Mouse (Mus musculus): Measurements from ENCODE around the gene Gins2.

The Gins2 gene

DNA sequence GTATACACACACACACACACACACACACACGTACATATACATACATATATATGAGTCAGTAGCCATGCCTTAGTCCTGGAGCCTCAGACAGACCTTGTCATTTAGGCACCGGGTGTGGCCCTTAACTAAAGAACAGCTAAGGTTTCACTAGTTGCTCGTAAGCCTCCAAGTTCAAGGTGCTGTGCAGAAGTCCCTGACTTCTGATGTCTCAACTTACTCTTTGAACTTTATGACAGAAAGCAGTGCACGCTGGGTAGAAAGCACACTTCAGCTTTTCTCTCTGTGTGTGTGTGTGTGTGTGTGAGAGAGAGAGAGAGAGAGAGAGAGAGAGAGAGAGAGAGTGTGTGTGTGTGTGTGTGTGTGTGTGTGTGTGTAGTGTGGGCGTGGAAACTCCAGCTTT, 44.9 kb downstream of the Gins2 start:
- no peak for DNase-seq

DNA sequence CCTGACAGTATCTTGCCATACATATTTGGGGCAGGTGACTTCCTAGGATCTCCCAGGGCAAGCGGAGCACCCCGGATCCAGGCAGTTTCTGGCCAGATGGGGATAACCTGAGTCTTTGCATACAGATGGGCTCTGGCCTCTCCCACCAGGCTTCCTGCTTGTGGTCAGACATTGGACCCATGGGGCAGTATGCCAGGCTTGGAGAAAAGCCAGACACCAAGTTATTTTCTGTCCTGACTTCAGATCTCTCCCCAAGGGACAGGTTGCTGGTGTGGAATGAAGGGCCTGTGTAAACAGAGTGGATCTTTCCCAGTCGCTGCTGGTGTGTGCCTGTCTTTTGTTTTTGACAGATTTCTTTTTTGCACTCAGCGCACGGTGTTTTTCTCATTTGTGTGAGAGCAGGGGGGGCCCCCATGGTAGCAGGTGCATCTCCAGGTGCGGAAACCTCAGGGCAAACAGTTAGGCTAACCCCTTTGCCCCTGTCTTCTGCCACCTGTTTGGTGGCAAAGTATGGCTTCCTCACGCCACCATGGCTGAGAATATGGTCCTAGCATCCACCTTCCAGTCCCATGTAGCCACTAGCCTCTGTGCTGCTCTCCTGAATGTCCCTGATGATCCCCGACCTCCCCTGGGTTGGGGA, 45.6 kb downstream of the Gins2 start:
- DNase-seq = peak in 1 of 2 experiments; percentile 50

DNA sequence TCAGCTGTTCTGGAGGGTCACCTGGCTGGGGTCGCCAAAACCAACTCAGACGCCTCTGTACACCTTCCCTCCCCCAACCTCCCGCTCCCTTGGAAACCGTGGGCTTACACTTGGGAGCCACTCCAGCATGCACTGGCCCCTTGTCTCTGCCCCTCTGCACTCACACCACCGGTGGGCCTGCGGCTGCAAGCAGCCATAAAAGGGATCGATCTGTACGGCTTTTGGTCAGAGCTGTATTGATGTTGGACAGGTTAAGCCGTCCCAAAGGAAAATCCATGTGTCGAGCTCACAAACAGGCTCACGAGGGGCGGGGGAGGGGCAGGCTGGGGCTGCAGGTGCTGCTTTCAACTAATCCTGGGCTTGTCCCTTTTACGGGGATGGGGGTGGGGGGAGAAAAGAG, 46.1 kb downstream of the Gins2 start:
- no peak for DNase-seq

DNA sequence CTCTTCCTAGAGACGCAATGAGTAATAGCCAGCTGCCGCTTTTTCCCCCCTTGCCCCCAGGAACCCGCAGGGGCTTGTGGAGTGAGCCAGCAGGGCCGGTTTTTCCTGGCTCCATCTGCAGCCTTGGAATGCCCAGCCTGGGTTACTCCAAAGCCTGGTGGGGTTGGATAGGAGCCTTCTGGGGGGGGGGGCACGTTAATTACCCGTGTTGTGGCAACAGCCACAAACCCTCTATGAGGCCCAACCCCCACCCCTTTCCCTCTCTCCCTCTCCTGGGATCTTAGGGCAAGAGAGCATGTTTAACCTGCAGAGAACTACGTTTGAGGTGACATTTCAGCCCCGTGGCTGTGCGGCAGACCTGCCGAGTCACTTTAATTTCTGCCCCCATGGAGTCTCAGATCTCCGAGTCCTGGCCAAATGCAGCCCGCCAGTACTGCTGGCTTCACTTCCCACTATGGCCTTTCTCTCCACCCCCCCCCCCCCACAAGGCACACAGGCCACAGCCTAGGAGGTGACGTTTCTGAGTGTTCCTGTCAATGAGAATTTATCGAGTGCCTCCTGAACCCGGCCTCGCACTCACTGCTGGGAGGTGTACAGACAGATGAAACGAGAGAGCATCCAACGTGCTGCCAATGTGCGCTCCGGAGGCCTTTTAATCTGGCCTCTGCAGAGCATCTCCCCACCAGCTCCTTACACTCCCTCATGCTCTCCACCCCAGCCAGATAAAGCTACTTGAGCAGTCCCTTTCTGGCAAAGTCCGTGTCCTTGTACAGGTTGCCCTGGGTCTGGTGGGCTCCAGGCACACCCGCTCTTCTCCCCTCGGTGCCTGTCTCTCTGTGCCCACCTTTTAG, 49.1 kb downstream of the Gins2 start:
- DNase-seq = peak in 1 of 2 experiments; percentile 43

DNA sequence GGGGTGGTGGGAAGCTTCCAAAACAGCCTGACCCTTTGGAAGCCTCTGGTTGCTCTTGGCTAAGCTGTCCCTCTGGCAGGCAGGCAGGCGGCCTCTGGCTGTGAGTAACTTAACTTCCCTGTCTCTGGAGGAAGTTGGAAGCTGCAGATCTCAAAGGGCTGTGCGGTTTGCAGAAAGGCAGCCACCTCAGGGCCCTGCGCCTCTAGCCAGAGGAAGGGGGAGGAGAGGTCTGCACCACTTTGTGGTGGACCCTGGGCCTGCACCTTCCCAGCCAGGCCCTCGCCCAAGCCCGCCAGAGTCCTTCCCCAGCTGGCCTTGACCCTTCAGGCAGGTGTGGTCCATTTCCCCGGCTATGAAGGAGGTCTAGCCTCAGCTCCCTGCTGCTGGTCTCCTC, 49.7 kb downstream of the Gins2 start:
- DNase-seq = peak in 1 of 2 experiments; percentile 26

DNA sequence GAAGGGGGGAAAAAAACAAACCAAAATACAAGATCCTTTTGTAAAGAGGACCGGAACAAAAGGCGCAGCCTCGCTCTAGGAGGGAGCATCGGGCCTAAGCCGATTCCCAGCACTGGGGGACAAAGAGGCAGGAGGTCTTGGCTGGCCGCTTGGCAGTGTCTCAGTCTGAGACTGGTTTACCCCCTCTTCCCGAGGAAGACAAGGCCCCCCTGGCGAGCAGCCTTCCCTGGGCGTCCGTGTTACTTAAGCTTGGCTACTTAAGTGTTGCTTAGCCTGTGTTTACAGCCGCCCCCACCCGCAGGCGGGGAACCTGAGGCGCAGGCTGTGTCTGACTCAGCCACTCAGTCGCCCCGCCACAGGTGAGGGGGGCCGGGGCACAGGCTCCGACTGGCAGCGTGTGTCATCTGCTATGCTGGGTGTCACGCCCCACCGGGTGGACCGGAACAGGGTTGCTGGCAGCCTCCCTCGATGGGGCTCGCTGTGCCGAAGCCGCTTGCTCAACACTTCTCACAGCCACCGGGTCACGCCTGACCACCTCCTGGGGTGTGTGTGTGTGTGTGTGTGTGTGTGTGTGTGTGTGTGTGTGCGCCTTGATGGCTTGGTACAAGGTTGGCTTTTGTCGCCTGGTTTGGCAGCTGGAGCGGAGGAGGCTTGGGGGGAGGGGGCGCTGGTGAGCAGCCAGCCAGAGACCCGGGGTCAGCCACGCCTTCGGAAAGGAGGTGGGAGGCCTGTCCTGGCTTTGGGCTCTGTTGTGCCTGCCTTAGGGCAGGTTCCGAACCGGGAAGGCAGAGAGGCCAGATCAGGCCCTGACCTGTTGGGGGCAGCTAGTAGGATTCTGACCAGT, 50.5 kb downstream of the Gins2 start:
- peak; percentile 65 to 67 for DNase-seq

DNA sequence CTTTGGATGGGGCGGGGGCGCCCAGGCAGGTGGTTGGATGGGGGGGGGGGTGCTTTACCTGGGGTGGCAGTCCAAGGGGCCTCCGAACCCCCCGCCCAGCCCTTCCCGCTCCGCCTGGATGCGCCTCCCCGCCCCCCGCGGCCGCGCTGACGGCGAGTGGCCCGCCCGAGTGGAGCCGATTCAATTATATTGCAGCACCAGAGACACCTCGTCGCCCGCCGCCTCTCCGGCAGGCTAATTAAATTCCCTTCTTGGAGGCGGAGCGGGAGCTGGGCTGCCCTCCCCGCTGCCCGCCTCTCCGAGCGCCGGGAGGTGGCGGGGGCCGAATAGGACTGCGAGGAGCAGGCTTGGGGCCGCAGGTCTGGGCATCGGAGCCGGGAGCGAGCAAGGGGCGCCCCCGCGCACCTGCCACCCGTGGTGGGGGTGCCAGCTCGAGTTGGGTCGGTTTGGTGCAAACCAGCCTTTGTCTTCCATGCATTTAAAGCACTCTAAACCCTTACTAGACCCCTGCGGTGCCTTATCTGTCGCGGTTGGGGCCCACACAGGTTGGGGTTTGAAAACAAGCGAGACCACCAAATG, 51.2 kb downstream of the Gins2 start:
- DNase-seq = peak; percentile 79 to 83

DNA sequence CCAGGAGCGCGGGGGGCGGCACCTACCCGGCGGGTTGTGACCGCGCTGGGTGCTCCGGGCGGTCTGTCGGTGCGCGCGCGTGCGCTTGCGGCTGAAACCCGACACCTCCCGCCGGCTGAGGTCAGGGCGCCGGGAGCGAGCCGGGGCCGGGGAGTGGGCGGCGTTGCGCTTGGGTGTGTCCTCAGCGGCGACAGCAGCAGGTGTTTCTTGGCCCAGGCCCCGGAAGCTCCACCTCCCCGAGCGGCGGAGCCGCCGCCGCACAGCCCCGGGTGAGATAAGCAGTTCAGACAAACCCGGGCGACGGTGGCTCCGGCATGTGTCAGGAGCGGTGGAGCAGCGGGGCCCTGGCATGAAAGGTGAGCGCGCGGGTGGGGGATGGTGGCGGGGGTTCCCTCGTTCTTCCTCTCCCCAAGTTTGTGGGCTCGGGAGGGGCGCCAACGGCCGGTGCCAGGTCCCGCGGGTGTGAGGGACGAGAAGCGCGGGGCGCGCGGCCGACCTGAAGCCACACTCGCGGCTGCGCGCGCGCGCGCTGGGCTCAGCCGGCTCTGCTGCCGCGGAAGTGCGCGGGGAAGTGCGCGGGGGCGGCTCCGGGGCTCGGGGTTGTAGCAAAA, 51.8 kb downstream of the Gins2 start:
- DNase-seq = peak; percentile 78 to 85

DNA sequence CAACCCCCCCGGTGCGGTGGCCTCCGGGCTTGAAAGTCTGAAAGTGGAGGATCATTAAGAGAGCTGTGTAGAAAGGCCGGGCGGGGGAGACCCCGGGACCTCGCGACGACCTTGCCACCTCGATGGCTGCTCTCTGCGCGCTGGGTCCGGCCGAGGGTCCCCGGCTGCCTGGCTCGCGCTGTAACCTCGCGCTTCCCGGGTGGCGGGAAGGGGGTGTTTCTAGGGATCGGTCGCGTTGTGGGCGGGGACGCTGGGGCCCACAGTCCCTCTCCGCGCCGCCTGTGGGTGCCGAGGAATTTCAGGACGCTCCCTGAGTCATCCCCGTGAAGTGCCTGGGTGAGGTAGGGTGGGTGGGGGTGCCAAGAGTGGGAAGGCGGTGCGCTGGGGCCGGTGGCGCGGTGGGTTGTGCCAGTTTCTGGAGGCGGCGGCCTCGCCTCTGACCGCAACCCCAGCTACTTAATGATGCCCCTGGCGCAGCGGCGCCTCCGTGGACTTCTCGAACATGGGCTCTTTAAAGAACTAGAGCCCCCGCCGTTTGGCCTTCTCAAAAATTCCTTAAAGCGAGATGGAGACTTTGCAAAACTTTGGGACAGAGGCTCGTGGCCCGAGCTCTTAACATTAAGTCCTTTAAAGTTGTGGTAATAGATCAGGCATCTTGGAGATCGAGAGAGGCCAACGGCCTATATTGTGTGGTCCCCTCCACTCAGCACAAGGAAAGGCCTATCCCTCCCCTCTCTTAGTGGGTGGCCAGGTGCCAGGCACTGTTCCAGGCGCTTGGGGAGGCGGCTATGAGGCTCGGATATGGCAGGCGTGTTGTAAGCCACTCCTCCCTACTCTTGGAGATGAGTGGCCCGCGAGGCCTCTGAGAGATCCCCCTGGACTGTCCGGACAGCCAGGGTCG, 52.5 kb downstream of the Gins2 start:
- DNase-seq = peak in 1 of 2 experiments; percentile 52

DNA sequence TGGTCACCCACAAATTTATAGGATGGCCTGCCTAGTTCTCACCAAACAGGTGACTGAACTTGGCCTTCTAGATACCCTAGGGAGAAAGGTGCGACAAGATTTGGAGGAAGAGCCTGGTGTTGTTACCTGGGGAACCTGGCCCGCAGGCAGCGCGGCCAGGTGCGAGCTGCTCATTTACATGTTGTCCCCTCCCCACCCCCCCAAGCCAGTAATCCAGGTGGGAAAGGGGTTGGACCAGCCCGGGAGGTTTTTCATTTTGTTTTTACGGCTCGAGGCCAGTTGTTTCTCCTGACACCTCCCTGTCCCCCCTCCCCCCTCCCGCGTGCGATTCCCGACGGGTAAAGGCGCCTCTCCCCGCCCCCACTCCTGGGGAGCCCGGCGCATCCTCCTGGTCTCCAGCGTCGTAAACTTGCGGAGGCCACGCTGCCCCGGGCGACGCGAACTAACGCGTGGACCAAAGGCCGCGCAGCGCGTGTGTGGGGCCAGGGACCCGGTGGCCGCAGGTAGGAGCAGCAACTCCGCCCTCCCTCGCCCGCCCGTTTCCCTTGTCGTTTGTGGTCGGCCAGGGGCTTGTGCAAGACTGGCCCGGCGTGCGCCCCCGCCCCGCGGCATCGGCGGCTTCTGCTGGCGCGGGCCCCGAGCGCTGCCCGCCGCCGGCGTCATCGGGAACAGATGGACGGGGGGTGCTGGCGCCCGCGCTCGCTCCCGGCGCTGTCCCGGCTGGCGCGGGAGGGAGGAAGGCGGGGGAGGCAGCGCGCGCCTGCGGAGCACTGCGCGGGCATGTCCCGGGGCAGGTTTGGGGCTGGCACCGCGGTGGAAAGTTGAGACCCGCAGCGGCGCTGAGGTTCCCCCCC, 53.4 kb downstream of the Gins2 start:
- peak; percentile 80 to 88 for DNase-seq

DNA sequence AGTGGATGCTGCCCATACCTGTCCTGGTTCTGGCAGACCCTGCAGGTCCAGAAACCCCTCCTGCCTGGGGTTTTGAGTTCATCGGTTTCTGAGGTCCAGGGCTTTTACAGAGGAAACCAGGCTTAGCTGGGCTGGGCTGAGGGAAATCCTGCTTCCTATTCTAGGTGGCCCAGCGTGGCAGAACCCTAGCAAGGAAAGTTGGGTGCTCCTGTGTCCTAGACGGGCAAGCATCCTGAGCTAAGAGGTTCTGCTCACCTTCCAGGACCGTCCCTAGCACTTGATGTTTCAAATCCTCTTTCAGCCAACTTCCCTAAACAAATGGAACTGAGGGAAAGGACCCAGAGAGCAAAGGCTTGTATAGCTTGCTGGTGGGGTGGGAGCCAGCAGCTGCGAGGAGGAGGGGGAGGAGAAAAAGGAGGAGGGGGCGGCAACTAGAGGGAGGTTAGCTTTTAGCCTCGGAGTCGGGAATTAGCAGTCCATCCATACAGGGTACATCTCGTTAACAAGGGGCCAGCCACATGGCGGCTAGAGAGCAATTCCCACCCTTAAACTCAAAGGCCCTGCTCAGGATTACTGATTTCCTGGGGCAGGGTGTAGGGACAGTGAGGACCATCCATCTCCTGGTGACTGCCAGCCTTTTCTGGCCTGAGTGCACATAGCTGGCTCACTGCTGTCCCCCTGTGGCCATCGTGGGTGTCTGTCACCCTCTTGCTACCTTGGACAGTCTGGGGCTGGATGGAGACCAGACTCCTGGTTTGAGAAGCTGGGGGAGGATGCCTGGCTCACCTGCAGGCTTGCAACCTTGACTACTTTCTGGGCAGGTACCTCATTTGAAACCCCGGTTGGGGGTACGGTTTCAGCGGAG, 54.4 kb downstream of the Gins2 start:
- peak; percentile 90 to 91 for DNase-seq

DNA sequence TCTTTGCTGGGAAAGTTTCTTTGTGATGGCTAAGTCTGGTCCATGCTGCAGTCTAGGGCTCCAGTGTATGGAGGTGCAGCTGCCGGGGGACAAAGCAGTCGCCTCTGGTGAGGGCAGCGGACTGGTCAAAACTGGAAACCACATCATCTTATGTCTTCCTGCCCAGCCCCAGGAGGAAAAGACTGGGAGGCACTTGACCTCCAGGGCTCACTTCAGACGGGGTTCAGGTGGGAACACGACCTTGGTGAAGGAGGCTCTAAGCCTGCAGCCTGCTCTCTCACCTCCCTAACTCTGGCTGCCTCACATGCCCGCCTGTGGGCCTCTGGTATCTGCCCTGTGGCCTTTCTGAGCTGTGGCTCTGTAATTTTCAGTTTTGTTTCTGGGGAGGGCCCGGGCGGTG, 55.0 kb downstream of the Gins2 start:
- peak in 1 of 2 experiments; percentile 17 for DNase-seq

DNA sequence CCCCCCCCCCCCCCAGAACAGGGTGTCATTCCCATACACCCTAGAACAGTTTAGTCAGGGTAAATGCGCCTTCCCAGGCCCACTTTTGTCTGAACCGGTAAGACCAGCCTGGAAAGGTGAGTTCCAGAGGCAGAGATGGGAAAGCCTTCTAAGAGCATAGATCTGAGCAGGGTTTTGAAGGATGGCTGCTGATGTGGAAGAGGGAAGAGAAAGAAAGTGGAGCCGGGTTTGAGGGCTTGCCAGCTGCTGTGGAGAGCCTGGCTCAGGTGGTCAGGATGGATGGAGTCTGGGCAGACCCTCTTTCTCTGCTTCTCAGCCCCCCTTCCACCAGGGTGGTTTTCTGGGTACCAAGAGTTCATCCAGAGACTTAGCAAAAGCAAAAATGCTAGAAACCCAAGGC, 55.7 kb downstream of the Gins2 start:
- DNase-seq = no peak

DNA sequence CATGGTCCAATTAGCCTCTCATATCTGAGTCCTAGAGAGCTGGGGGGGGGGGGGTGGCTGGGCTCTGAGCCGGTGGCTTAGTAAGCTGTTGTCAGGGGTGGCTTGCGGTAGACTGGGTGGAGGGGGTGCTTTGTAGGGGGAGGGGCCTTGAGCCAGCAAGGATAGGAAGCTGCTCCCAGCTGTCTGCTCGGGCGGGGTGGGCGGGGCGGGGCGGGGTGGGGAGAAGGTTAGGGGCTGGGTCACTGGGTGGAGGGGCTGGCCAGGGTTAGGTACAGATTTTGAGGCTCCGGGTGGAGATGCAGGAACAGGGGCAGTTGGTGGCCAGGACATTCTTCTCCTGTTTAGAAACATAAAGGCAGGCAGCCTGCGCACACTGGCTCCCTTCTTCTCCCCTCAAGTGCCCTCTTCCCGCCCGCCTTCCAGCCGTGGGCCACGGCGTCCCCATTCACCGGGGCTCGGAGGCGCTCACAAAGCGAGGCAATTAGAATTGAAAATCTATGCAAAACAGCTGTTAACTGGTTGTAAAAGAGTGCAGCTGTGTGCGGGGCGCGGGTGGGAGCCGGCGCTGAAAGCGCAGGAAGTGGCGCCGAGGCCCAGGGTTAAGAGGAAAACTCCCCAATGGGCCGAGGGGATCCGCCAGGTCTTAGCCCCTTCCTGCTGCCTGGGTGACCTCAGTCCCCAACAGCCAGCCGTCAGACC, 56.4 kb downstream of the Gins2 start:
- no peak for DNase-seq

DNA sequence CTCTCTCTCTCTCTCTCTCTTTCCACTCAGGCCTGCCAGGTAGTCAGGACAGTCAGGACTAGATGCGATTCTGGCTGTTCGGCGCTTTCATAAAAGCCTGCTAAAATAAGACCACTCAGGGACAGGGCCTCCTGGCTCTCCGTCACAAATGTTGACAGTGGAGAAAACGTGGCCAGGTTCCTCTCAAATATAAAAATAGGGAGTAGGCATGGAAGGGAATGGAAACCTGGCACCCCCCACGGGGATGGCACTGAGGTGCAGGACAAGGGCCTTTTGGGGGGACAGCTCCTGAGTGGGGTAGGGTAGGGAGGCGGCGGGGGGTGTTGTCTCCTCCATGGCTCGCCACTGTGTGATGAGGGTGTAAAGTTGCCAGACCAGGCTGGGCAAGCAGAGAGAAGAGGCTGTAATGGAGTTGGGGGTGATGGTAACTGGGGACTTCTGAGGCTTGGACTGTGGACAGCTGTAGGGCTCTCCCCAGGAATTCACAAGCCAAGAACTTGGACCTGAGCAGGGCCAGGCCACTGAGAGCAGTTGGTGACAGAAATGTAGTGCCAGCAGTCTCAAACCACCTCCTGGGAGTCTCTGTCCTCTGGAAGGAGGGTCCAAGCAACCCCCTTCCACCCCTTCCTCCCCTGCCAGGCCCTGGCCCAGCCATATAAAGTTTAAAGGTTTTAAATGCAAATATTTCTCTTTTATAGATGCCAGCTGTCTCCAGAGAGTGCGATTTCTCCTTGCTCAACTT, 57.2 kb downstream of the Gins2 start:
- DNase-seq = no peak

DNA sequence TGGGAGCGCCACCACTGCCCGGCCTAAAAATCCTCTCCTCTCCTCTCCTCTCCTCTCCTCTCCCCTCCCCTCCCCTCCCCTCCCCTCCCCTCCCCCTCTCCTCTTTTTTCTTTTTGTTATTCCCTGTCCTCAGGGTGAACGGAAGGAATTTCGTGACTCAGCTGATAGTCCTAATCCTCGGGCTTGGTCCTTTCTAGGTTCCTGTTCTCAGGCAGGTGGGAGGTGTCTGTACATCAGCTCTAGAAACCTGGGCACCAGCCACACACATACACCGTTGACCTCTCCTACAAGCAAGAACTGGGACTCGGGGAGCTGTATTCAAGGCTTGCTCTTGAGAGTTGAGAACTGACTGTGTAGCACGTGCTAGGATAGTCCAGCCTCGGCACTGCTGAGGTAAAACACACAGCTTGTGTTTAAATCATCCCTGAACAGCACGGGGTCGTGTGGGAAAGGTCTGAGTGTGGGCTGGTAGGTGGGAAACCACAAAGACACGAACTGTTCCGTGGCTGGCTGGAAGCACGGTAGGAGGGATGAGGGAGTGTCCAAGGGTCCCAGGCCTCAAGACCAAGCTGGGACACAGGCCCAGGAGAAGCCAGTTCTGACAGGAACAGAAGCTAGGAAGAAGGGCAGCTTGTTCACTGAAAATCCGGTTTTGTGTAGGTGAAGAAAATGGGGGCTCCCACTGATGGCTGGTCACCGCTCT, 58.0 kb downstream of the Gins2 start:
- DNase-seq = no peak

DNA sequence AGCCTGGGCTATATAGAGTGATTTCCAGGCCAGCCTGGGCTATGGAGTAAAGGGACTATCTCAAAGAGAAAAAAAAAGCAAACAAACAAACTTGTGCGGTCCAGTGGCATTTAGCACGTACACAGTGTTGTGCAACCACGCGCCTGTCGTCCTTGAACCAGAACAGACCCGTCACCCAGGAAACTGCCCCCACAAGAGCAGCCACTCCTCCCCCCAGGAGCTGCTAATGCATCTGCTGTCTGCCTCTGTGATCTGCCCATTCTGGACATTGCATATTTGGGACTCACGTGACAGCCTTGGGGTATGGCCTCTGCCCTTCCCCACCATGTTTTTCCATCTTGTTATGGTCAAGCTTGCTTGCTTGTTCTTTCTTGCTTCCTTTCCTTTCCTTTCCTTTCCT, 59.9 kb downstream of the Gins2 start:
- DNase-seq = no peak
